Mouse (Mus musculus) lung, postnatal 14 days (tissue): ENCODE data around the gene Ppil1.
A peak's percentile ranks its signal among the peaks of the same experiment; 100 is the strongest.

ENCODE experiments used
- DNase-seq: peaks from one replicate; pipeline ENCODE4 v3.0.0; 2021

The Ppil1 gene

DNA sequence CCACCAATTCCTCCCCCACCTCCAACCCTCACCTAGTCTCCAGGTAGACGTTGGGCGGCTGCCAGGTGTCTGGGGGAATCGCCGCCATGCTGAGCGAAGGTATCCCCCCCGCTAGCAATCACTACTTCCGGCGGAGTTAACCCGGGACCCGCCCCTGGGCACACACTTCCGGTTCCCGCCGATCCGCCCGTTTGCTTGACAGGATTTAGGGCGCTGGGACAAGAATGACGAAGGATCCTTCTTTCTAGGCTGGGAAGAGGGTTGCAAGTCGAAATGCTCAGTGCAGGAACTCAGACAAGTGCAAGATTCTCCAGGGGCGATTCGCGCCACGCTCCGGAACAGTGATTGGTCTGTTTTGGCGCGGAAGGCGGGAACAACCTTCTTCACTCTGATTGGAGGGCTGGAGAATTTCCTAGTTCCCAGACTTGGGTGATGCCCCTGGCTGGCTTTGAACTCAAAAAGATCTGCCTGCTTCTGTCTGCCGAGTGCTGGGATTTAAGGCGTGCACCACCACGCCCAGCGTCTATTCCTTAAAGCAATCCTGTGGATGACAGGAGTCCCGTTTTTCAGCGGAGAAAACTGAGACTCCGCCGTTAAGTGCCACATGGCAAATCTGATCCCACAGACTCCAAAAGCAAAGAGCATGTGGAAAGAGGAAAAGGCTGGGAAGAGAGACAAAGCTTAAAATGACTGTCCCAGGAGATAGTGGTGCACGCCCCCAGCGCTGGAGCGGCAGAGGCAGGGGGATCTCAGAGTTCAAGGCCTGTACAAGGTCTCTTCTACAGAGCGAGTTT is at the start of gene Ppil1:
TSS of gene Ppil1 (minus strand) at position 347 of the 794 bp plus-strand sequence.
- DNase-seq, result peak; percentile 83

DNA sequence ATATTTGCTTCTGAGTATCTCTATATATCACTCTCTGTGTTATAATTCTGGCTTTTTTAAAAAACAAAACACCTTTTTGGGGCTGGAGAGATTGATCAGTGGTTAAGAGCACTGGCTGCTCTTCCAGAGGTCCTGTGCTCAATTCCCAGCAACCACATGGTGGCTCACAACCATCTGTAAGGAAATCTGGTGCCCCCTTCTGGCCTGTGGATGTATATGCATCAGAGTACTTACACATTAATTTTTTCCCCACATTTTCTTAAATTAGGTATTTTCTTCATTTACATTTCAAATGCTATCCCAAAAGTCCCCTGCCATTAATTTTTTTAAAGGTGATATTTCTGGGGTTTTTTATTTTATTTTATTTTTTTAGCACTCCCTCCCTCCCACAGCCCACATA is 49.3 kb upstream of the Ppil1 start:
- DNase-seq, result no peak

DNA sequence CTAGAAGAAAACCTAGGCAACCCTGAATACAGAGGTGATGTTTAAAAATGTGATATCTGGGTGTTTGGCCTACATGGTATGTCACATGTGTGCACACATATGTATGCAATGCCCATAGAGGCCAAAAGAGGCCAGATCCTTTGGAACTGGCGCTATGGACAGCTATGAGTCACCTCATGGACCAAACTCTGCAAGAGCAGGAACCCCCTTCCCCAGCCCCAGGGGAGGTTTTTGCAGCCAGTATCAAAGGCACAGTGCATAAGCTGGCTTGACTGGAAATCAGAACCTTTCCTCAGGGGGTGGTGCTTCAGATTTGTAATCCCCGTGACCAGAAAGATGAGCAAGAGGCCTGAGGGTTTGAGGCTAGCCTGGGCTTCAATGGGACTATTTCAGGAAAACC is 48.1 kb upstream of the Ppil1 start:
- DNase-seq, result no peak

DNA sequence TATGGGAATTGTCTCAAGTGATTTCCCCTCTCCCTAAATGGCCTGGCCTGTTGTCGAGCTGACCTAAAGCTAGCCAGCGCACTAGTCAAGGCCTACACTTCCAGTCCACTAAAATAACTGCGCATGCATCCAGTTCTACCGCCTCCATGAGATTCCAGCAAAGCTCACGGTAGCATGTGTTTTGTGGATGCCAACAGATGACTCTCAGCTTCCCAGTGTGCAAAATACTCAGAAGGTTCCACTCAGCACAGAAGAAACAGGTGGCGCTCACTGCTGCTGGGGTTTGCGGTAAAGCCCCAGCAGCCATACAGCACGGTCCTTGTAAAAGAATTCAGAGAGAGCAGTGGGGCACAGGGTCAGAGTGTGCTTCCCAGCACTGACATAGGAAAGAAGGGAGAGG is 47.6 kb upstream of the Ppil1 start:
- DNase-seq, result no peak

DNA sequence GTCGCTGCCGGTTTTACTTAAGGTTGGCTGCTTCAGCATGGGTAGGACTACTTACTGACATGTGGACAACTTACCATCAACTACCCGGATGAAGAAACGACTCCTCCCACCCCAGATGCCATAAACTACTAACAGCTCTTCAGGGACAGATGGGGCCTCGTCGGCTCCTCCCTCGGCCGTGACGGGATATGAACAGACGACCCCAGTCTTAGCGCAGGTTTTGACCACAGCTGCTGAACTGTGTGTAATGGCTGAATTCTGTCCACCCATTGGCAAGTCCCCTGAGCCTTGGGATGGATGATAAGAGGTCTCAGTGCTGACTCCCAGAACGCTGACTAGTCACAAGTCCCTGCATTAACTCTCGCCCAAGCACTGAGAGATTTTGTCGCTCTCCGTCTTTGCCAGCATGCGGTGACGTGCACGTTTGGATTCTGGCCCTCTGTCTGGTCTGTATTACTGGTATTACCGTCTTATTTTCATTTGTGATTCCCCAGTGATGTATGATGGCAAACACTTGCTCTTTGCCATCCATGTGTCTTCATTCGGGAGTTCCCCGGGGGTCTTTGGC is 46.2 kb upstream of the Ppil1 start:
- no peak for DNase-seq

DNA sequence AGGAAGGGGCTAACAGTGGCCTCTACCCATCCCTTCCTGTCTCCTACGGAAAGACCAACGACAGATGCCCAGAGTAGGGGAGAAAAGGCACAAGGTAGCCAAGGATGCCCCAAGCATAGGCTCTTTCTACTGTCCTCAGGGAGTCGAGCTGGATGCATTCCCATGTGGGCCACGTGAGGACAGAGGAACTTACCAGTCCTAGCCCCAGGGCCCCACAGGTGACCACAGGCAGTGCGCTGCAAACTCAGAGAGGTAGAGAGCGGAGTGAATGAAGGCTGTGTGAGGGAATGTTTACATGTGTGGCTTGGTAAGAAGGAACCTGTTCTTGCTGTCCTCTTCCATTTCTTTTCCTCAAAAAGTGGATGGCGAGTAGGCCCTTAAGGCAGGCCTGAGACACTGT is 41.9 kb upstream of the Ppil1 start:
- no peak for DNase-seq

DNA sequence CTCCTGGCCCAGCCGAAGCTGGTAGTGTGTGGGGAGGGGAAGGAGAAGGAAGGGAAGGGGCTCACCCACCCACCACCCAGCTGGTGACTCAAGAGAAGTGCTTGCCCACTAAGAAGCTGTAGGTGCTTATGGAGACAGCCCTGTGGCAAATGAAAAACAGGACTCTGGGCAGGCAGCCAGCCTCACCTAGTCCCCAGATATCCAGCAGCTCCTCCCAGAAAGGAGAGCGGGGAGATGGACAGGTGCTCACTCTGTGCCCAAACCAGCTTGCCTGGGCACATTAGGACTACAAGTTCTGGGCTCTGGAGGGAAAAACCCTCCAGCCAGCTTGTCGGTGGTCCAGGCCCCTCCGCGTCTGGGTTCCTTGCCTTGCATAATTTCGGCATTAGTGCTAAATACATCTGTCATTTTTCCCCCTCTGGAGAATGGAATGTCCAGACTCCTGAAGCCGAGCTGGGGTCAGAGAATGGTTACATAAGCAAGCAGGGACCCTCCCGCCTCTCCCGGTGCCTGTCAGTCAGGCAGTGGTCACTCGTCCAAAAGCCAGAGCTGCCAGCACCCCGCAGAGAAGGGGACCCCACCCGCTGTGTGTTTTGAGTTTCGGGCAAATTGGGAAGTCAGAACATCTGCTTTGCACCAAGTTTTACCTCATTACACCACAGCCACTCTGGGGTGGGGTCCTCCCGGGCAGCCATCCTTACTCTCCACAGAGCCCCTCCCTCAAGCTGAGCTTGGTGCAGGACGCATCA is 41.2 kb upstream of the Ppil1 start:
- peak; percentile 63 for DNase-seq

DNA sequence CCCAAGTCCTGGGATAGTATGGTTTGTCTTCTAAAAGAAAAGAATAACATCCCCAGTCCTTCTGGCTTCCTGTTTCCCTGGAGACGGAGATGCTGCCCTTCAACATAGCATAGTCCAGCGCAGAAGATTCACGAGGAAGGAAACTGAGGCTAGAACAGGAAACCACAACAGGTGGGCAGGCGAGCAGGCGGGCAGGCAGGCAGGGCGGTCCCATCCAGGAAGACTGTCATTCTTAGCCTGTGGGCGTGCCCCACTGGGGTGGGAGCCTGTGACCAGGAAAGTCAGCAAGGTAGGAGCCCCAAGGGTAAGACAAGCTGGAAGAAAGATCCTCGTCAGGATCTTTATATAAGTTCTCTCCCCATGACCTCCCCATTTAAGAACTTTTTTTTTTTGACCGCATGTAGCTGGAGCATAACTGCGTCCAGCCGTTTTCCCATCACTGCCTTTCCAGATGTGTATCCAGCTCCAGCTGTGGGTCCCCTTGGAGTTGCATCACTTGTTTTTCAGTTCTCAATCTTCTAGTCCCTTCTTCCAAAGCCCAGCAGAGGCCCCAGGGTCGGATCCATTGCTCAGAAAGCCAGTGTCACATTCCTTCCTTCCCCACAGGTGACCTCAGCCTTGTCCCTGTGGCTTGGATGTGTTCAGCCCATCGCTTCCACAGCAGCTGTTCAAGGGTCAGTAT is 40.5 kb upstream of the Ppil1 start:
- no peak for DNase-seq

DNA sequence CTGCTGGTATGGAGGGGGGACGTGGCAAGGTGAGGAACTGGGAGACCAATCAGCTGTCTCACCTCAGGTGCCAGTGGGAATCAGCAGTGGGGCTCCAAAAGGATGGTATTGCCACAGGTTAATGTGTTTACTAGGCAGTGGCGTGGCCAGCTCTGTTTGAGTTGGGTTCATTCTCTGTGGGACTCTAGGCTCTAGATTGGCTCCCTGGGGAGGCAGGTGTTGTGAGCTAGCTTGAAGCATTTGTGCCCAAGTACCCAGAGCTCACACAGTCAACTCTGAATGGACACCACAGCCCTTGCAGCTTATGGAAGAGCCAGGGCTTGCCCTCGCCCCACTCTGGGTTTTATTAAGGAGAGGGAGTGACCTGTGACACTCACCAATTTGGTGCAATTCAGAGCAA is 39.9 kb upstream of the Ppil1 start:
- DNase-seq, result no peak

DNA sequence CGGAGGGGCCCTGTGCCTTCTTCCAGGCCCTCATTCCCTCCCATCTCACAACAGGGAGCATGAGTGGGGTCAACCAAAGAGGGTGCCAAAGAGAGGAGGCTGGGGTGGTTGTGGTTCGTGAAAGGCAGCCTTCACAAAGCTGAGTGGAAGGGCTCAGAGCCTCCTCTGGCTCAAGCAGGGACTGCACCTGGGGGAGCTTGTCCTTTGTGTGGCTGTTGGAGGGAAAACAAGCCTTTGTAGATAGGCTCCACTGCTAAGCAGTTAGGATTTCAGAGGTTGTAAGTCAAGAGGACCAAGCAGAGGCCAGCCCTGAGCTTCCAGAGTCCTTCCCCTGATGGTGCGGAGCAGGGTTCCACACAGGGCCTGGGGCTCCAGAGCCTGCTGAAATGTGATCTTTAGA is 39.1 kb upstream of the Ppil1 start:
- no peak for DNase-seq

DNA sequence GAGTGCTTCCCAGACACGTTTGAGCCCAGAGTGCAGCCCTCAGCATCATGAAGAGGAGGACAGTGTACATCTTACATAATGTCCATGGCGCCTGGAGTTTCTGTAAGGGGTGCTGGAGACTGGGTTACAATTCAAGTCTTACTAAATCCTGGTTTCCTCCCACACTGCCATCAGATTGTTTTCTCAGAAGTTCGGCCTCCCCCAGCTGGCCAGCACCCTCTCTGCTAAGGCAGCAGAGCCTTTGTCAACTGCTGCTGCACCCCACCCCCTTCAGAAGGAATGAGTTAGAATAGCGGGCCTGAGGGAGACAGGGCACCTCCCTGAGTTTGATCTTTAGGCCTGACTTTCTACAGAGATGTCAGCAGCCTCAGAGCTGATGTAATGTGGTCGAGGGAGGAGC is 38.2 kb upstream of the Ppil1 start:
- DNase-seq, result no peak

DNA sequence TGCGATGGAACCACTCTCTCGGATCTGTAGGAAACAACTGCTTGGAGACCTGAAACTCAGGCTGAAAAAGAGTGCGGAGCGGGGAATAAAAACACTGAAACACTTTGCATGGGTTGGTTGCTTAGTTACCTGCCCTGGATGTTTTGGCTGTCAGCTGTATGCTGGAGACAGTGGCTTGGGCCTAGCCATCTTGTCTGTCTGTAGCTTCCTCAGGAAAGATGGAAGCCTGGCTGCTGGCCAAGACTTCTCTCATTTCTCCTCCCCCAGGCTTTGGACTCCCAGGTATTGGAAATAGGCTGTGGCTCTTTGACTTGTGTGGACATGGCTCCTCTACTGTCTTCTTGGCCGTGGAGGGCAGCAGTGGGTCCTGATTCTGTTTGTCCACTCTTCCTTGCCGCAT is 37.4 kb upstream of the Ppil1 start:
- no peak for DNase-seq

DNA sequence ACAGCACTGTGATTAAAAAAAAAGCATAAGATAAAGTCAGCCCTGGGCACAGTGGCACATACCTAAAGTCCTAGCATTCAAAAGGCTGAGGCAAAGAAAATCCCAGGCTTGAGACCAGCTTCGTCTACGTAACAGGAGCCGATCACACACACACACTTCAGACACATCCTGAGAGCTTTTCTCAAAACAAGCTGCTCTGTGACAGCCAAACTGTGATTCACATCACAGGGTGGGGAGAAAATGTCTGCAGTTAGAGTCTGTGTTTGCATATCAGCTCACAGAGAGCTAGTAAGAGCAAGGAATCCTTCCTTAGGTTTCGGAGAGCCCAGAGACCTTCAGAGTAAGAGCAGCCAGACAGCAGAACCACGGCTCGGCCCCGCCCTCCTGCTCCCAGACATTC is 36.9 kb upstream of the Ppil1 start:
- no peak for DNase-seq

DNA sequence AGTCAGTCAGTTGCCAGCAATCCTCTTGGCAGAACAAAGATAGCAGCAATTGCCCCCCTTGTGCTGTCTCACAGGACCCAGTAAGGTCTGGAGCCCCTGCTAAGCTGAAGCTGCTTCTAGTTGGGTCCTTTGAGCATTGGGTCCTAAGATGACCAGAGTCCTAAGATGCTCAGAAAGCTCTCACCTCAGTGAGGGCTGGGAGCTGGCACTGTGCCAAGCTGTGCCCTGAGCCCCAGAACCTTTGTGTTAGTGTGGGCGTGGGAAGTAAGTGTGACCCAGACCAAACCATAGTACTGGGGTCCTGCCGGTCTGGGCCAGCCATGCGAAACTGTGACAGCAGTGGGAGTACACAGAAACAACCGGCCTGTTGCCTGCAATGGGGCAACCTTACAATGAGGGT is 35.3 kb upstream of the Ppil1 start:
- DNase-seq, result no peak

DNA sequence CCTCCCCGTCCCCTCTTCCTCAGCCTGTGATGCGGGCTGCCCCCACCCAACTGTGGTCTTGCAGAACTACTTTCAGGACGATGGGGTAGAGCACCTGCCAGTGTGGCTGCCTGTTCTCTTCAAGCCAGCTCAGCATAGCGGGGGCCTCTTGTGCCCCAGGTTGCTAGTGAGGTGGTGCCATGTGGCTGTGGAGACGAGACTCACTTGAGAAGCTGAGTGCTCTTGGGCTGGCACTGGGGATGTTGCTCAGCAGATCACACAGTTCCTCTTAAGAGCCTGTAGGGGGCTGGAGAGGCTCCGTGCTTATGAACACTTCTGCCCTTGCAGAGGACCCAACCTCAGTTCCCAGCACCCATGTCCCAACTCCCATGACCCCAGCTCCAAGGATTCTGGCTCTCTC is 33.8 kb upstream of the Ppil1 start:
- DNase-seq, result no peak

DNA sequence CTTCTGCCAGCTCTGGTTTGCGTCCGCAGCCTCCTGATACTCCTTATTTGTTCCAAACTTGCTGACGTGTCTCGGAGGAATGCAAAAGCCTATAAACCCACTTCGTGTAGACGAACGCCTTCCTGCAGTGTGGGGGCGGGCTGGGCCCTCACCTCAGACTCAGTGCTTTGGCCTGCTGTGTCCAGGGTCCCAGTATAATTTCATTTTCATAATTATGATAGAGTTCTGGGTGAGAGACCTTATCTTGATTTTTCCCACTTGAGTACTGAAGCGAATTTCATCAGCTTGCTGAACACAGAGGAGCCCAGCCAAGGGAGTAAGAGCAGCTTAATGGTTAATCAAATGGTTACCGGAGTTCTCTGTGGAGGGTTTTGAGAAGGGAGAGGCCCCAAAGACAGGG is 33.3 kb upstream of the Ppil1 start:
- no peak for DNase-seq

DNA sequence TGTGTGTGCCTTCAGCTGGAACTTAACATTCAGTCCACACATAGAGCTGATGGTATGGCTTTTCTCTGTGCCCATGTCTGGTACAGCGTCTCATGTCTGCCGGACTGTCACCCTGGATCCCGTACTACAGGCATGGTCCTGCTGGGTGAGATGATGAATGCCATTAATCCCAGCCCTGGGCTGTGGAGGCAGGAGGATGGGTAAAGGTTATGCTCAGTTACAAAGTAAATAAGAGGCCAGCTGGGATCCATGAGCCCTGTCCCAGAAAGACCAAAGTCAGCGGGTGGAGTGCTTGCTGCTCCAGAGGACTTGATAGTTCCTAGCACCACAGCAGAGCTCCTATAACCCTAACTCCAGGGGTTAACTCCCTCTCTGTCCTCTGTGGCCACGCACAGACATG is 31.8 kb upstream of the Ppil1 start:
- no peak for DNase-seq

DNA sequence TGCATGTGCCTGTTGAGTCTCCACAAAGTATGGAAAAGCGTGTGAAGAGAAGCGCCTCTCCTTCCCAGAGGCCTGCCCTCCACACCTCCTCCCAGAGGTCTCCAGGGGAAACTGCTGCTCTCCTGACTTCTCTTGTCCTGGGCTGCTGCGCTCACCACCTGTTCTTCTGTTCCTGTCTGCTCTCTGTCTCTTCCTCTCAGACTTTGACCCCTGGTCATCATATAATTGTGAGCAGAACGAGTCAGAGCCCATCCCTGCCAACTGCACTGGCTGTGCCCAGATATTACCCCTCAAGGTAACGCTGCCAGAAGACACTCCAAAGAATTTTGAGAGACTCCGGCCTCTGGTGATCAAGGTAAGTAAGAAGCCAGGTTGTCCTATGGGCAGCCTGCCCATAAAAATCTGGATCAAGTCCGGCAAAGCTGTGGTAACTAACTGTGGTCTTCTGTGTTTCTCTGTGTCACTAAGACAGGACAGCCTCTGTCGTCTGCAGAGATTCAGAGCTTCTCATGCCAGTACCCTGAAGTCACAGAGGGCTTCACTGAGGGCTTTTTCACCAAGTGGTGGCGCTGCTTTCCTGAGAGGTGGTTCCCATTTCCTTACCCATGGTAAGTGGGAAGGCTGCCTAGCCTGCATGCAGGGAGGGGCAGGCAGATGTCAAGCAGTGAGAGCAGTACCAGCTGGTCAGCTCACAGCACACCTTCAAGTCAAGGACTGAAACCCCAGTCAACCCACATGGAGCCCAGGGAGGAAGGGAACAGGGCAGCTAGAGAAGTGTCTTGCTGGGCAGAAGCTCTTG is 30.0 kb upstream of the Ppil1 start:
- peak; percentile 59 for DNase-seq

DNA sequence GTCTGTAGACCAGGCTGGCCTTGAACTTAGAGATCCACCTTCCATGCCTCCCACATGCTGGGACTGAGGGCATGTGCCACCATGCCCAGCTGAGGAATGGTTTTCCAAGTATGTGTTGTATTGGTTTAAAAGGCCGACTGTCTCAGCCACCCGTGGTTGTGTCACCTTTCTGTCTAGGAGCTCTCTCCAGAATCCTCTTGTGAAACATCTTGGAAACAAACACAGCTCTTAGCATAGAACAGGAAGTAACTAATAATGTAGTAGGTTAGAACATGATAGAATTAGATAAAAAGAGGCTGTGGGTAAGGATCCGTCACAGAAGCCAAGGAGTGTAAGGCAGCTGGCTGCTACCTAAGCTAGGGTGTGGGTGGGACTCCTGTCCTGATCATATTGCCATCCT is 29.0 kb upstream of the Ppil1 start:
- DNase-seq, result no peak

DNA sequence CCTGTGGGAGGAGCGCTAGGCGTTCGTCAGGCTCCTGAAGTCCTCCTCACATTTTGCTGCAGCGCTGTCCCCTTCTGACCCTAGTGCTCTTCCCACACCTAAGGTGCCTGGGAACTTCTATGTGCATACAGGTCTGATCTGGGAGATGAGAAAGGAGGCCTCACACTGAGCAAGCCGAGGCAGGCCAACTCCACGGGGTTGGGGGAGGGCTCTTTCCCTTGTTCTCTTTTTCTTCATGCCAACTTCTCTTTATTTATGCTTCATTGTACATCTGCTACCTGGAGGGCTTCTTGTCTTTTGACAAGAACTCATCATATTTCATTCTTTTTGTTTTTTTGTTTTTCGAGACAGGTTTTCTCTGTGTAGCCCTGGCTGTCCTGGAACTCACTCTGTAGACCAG is 27.8 kb upstream of the Ppil1 start:
- no peak for DNase-seq

DNA sequence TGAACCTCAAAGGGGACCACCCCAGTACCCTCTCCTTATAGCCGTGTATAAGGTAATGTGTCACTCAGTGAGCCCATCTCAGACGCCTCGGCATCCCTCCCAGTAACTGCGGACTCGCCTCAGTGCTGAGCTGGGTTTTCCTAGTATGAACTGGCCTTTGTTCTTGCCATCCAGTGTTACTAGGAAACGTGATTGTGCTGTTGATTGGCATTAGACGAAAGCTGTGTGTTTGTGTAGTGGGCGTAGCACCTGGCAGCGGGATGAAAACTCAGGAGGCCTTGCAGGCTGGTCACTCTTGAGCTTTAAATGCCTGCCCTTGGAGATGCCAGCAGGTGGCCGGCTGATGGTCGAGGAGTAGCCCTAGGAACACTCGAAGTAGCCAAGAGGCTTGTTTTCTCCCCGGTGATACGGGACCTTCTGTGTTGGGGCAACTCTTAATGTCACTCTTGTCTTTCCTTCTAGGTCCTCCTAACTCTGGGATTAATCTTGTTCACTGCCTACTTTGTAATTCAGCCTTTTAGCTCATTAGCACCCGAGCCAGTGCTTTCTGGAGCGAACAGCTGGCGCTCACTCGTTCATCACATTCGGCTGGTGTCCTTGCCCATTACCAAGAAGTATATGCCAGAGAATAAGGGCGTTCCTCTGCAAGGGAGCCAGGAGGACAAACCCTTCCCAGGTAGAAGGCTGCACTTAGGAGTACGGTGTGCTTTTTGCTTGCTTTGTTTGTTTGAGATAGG is 18.4 kb upstream of the Ppil1 start:
- DNase-seq, result no peak

DNA sequence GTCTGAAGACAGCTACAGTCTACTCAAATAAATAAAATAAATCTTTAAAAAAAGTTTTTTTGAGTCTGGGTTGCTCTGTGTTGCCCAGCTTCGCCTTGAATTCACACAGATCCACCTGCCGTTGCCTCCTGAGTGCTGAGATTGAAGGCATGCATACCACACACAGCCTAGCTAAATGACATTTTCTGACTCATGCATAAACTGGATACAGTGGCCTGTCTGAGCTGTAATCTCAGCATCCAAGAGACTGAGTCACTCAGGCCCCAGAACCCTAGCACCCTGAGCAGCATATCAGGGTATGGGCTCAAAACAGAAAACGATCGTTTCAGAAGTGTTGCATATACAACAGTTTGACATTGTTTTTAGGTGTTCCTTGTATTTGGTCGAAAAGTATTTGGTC is 17.6 kb upstream of the Ppil1 start:
- no peak for DNase-seq
